Mouse (Mus musculus) liver, embryonic 12.5 days (tissue): ENCODE measurements around the gene Mark2. TPM values are rescaled to one million over a fixed set of nuclear protein-coding genes. Genes with fewer than 3 reads are reported as not detected.

Experiments
- ATAC-seq: fragments of 200-750 bp; cut with Nextera tagmentation; 2 replicates; pipeline ENCODE4 v1.8.0; 2017; ENCODE audit warnings: moderate number of reproducible peaks, mild to moderate bottlenecking, moderate library complexity
- H3K27ac ChIP-seq: fragments of 300-500 bp; sonication (generic); 2 replicates; pipeline ENCODE4 v1.5.1; 2016; ENCODE audit warnings: mild to moderate bottlenecking
- H3K27me3 ChIP-seq: fragments of 300-500 bp; sonication (generic); replicated peaks from 2 replicates; pipeline ENCODE4 v1.6.1; 2016; ENCODE audit warnings: mild to moderate bottlenecking, moderate library complexity
- H3K36me3 ChIP-seq: fragments of 300-500 bp; sonication (generic); 2 replicates; pipeline ENCODE4 v1.6.1; 2016; ENCODE audit warnings: mild to moderate bottlenecking, moderate library complexity
- H3K4me1 ChIP-seq: fragments of 300-500 bp; sonication (generic); 2 replicates; pipeline ENCODE4 v1.6.1; 2016
- H3K4me2 ChIP-seq: fragments of 300-500 bp; sonication (generic); 2 replicates; pipeline ENCODE4 v1.6.1; 2016; ENCODE audit warnings: mild to moderate bottlenecking, moderate library complexity
- H3K4me3 ChIP-seq: fragments of 300-500 bp; sonication (generic); 2 replicates; pipeline ENCODE4 v1.5.1; 2016; ENCODE audit warnings: mild to moderate bottlenecking, moderate library complexity
- H3K9ac ChIP-seq: fragments of 300-500 bp; sonication (generic); 2 replicates; pipeline ENCODE4 v1.6.1; 2016; ENCODE audit warnings: mild to moderate bottlenecking, moderate library complexity
- H3K9me3 ChIP-seq: fragments of 300-500 bp; sonication (generic); replicated peaks from 2 replicates; pipeline ENCODE4 v1.6.1; 2016; ENCODE audit warnings: mild to moderate bottlenecking, moderate library complexity
- WGBS: fragments of 180-500 bp; shearing (Covaris S2); methylation state at CpG from one replicate; pipeline ENCODE4 v1.1.7; 2016; ENCODE audit not compliant: insufficient replicate concordance; 5-methylcytosine and 5-hydroxymethylcytosine counted together
- polyA plus RNA-seq: library from polyadenylated mRNA; unstranded; fragments of >200 nt; fragmentation: Nextera tagmentation; extraction: Ambion mirVana; gene quantifications from 2 replicates; pipeline ENCODE4 v1.2.1, GENCODE M21; 2016

Gene Mark2
- polyA plus RNA-seq, 1 experiment from 2014 or later, result 41.3 TPM

DNA sequence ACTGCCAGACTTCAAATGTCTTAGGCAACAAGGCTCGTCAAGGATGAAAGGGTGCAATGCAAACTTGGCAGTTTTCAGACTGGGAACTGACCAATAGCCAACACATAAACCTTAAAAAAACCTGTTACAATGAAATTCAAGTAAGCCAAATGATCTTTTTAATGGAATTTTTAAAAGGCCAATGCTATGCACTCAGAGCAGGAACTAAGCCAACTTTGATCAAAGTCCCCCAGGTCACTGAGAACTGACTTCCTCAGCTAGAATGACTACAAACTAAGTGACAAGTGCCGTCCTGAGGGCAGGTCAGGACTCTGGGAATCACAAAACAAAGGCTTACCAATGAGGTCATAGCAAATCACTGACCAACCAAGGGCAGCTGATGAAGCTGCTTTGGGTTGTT is 21.5 kb downstream of the Mark2 start:
- Histone ChIP-seq H3K4me2 (no peak overlapping the region), H3K4me3 (no peak overlapping the region), H3K36me3 (no peaks in the 10 kb centered on the region), H3K27me3 (no peaks in the 10 kb centered on the region), H3K9ac (no peak overlapping the region), H3K4me1 (peaks cover 51% of the 10 kb centered on the region), H3K9me3 (no peaks in the 10 kb centered on the region), H3K27ac (no peak overlapping the region)
- ATAC-seq, result no peak
- WGBS, result 59% methylated on average over 2 of the region's 2 CpGs

DNA sequence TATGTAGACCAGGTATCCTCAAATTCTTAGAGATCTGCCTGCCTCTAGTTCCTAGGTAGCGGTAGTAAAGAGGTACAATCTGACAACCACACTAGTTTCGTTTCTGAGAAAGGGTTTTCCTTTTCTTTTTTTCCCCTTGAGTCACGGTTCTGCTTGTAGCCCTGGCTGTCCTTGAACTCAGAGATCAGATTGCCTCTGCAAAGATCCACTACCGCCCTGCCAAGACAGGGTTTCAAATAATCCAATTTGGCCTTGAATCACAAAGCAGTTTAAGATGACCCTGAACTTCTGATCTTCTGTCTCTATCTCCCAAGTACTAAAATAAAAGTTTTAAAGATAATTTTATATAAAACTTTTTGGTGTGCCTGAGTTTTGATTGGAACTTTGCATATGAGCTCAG is 23.9 kb downstream of the Mark2 start:
- Histone ChIP-seq H3K4me3 (no peak overlapping the region), H3K4me1 (peaks cover 69% of the 10 kb centered on the region), H3K27ac (no peak overlapping the region), H3K27me3 (no peaks in the 10 kb centered on the region), H3K9me3 (no peaks in the 10 kb centered on the region), H3K4me2 (no peak overlapping the region), H3K9ac (no peak overlapping the region), H3K36me3 (no peaks in the 10 kb centered on the region)
- 68% methylated on average over 4 of the region's 4 CpGs for WGBS
- no peak for ATAC-seq

DNA sequence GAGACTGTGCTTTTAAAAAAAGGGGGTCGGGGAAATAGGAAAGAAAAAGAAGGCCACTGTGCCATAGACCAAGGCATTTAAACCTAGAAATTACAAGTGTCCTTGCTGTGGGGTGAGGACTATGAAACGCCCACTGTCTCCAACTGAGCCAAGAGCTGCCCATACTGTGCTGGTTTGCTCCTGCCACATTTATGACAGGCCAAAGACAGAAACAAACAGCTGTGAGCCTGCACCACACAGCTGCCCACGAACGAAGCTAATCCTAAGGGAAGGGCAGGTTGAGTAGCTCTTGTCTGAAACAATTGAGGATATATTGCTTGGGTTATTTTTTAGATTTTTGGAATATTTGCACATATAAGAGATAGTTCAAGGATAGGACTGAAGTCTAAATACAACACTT is 24.8 kb downstream of the Mark2 start:
- Histone ChIP-seq H3K9me3 (no peaks in the 10 kb centered on the region), H3K4me3 (no peak overlapping the region), H3K27ac (no peak overlapping the region), H3K4me2 (no peak overlapping the region), H3K36me3 (no peaks in the 10 kb centered on the region), H3K9ac (no peak overlapping the region), H3K4me1 (peaks cover 69% of the 10 kb centered on the region), H3K27me3 (no peaks in the 10 kb centered on the region)
- no peak for ATAC-seq
- 63% methylated on average over 4 of the region's 4 CpGs for WGBS

DNA sequence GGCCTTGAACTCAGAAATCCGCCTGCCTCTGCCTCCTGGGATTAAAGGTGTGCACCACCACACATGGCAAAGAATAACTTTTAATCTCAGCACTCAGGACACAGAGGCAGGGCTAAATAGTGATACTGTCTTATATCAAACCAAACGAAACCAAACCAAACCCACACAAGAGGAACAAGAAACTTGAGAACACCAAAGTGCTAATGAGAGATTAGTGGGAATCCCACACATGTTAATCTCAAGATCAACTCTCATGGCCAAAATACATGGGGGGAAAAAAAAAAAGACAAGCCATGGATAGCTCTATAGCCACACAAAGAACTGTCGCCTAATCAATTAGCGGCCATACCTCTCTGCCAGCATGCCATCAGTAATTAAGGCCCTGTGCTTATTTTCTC is 26.1 kb downstream of the Mark2 start:
- Histone ChIP-seq H3K4me2 (no peak overlapping the region), H3K9me3 (no peaks in the 10 kb centered on the region), H3K4me1 (peaks cover 69% of the 10 kb centered on the region), H3K4me3 (no peak overlapping the region), H3K9ac (no peak overlapping the region), H3K27me3 (no peaks in the 10 kb centered on the region), H3K27ac (no peak overlapping the region), H3K36me3 (no peaks in the 10 kb centered on the region)
- WGBS, result 75% methylated on average over 4 of the region's 4 CpGs
- ATAC-seq, result no peak

DNA sequence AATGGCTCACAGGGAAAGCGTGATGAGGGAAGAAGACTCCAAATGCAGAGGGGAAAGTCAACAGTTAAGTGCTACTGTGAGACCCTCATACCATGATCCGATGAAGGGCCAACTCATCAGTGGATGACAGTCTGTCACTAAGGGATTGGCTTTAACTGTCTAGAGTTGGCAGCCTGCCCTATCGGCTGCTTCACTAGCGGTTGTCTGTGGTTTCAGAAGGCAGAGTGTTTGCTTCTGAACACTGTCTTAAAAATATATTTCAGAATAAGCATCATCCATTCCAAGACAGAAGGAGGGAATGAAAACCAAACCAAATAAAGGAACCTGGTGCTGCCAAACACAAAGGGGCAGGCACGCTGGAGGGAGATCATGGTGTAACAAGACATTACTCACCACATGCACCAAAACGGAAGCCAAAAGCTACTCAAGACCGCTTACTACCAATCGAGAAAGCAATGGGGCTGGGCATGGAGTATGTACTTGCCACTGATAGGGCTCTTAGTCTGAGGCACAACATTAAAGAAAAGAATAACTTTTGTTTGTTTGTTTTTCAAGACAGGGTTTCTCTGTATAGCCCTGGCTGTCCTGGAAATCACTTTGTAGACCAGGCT is 26.6 kb downstream of the Mark2 start:
- Histone ChIP-seq H3K9me3 (no peaks in the 10 kb centered on the region), H3K36me3 (no peaks in the 10 kb centered on the region), H3K27me3 (no peaks in the 10 kb centered on the region), H3K4me1 (peaks cover 69% of the 10 kb centered on the region), H3K9ac (no peak overlapping the region), H3K27ac (no peak overlapping the region), H3K4me2 (no peak overlapping the region), H3K4me3 (no peak overlapping the region)
- ATAC-seq, result no peak
- 71% methylated on average over 8 of the region's 8 CpGs for WGBS

DNA sequence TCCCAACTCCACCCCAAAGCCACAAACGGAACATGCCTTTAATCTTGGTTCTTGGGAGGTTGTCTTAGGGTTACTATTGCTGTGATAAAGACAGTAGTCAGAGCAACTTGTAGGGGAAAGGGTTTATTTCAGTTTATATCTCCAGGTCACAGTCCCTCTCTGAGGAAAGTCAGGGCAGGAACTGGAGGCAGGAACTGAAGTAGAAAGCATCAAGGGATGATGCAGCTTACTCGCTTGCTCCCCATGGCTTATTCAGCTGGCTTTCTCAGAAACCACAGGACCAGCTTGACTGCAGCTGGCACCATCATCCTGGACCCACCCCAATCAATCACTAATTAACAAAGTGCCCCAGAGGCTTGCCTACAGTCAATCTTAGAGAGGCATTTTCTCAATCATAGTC is 28.0 kb downstream of the Mark2 start:
- H3K36me3 ChIP-seq, result no peaks in the 10 kb centered on the region
- H3K4me1 ChIP-seq, result peaks cover 81% of the 10 kb centered on the region
- 28% methylated on average over 2 of the region's 2 CpGs for WGBS
- no peak for ATAC-seq
- H3K27me3 ChIP-seq, result no peaks in the 10 kb centered on the region
- H3K9ac ChIP-seq, result no peak overlapping the region
- H3K4me3 ChIP-seq, result no peak overlapping the region
- no peaks in the 10 kb centered on the region for H3K9me3 ChIP-seq
- H3K4me2 ChIP-seq, result no peak overlapping the region
- H3K27ac ChIP-seq, result no peak overlapping the region

DNA sequence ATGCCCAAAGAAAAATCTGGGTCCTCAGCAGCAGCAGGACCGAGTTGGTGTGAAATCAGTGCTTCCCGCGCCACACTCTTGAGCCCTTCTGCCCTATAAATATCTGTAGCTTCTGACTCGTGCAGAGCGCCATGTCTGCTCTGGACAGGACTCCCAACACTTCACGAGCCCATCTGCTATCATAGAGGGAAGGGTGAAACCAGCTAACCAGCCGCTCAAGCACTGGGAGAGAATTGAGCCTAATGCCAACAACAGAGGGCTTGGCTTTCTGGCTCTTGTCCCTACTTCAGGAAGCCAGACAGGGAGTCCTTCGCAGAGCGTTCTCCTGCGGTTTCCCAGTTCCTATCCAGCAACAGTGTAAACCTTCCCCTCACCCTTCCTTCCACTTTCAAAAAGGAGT is 30.4 kb downstream of the Mark2 start:
- Histone ChIP-seq H3K9me3 (no peaks in the 10 kb centered on the region), H3K4me3 (no peak overlapping the region), H3K27me3 (no peaks in the 10 kb centered on the region), H3K36me3 (no peaks in the 10 kb centered on the region), H3K27ac (peak overlapping the region; percentile 55; the same call in 1 of the 2 replicates), H3K4me2 (peak overlapping the region; percentile 44), H3K4me1 (peaks cover 99% of the 10 kb centered on the region), H3K9ac (no peak overlapping the region; the same call in 1 of the 2 replicates)
- ATAC-seq, result no peak
- WGBS, result 17% methylated on average over 10 of the region's 10 CpGs

DNA sequence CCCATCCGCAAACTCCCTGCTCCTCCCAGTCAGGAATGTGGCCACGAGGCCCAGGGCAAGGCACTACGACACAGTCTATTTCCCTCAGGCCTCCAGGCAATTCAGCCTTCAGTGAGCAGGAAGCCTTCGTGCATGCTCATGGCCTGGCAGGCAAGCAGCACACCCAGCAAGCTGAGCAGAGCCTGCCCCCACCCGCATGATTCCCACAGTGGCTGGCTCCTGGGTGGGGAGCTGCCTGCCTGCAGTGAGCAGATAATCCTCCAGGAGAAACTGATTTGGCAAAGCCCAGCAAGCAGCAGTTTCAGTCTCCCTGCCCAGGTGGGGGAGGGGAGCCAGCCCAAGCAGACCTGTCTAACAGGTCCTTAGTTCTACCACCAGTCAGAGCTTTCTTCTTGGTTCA is 31.0 kb downstream of the Mark2 start:
- Histone ChIP-seq H3K9ac (no peak overlapping the region), H3K4me3 (0 out of 2 replicates have a peak overlapping the region, but pooled peaks have one; percentile 6), H3K36me3 (no peaks in the 10 kb centered on the region), H3K4me2 (peak overlapping the region; percentile 44), H3K9me3 (no peaks in the 10 kb centered on the region), H3K27ac (peak overlapping the region; percentile 53; the same call in 1 of the 2 replicates), H3K27me3 (no peaks in the 10 kb centered on the region), H3K4me1 (peaks cover 99% of the 10 kb centered on the region)
- WGBS, result 14% methylated on average over 5 of the region's 5 CpGs
- peak; percentile 86 for ATAC-seq

DNA sequence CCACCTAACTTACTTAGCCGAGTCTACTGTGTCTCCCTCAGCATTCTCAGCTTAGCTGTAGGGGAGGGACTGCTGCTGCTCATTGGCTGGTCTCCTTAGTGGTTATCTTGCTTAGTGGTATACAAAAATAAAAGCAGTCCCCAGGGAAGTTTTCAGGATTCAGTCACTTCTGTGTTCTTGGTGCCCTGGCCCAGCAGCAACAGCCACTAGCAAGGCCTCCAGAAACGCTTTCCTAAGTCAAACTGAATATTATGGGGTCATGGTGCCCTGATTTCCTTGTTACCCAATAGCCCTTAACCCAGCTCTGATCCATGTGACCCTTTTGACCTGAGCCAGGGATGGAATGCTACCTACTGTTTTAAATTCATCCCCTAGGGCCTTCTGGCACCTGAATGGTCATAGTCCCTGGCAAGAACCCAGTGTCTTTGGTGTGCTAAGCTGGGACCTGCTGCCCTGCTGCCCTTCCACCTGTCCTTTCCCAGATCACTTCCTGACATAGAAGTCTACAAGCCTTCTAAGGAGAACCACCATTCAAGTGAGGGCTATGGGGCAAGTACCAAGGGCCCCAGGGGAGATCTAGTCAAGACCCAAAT is 31.8 kb downstream of the Mark2 start:
- H3K27ac ChIP-seq, result peak overlapping the region; percentile 53; the same call in 1 of the 2 replicates
- no peak overlapping the region for H3K4me3 ChIP-seq
- WGBS, result 53% methylated on average over 2 of the region's 2 CpGs
- peaks cover 99% of the 10 kb centered on the region for H3K4me1 ChIP-seq
- H3K27me3 ChIP-seq, result no peaks in the 10 kb centered on the region
- H3K9ac ChIP-seq, result no peak overlapping the region
- H3K36me3 ChIP-seq, result no peaks in the 10 kb centered on the region
- no peaks in the 10 kb centered on the region for H3K9me3 ChIP-seq
- peak overlapping the region; percentile 44; the same call in 1 of the 2 replicates for H3K4me2 ChIP-seq
- ATAC-seq, result no peak

DNA sequence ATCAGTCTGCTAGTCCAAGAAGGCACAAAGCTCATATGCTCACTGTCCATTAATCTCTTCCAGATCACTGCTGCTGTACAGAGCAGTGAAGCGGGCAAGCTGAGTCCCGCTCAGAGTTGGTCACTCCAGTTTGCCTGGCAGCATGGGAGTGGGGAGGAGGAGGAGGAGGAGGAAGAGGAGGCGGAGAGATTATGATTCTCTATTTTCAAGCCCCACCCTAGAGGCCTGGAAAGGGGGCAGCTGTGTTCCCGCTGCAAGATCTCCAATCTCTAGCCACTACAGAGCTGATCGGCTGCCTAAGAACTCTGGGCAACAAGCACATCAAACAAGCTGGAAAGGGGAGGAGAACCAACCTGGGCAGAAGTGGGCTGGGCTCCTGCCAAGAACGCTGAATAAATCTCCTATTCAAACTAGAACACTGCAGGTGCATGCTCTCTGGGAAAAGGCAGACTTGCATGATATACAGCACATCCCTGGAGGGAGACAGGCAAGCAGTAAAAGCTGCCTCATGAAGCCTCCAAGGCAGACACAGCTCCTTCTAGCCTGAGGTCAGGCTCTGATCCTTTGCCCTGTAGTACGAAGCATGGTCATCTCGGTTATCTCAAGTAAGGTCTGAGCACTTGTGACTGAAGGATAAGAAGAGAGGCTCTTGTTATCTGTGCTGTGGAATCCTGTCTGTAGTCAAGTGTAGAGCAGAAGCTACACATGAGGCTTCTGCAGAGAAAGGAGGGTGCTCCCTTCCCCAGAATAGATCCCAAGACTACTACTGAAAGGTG is 33.5 kb downstream of the Mark2 start:
- peak; percentile 71 for ATAC-seq
- 16% methylated on average over 8 of the region's 8 CpGs for WGBS
- Histone ChIP-seq H3K4me2 (peak overlapping the region; percentile 68), H3K9me3 (no peaks in the 10 kb centered on the region), H3K27me3 (no peaks in the 10 kb centered on the region), H3K27ac (peak overlapping the region; percentile 74), H3K4me1 (peaks cover 92% of the 10 kb centered on the region), H3K4me3 (peak overlapping the region; percentile 32), H3K9ac (peak overlapping the region; percentile 37), H3K36me3 (no peaks in the 10 kb centered on the region; the same call in 1 of the 2 replicates)

DNA sequence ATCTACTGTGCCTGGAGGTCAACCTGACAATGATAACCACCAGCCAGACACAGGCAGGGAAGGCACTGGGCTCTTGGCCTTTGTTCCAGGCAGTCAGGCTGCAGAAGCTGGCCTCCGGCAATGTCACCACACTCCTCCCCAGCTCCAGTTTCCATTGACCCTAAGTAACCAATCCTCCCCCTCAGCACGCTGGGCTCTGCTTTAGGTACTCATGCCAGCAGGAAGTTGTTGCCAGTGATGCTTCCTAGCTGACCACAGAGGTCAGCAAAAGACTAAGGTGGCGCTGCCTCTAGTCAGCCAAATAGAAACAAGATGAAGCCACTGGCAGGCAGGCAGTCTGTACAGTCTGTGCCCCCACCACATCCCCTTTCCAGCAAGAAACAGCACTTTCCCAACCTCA is 34.7 kb downstream of the Mark2 start:
- H3K36me3 ChIP-seq, result peaks cover 7% of the 10 kb centered on the region; the same call in 1 of the 2 replicates
- WGBS, result 57% methylated on average over 3 of the region's 3 CpGs
- no peak overlapping the region for H3K9ac ChIP-seq
- ATAC-seq, result no peak
- H3K4me1 ChIP-seq, result peaks cover 93% of the 10 kb centered on the region
- no peaks in the 10 kb centered on the region for H3K27me3 ChIP-seq
- no peak overlapping the region for H3K4me3 ChIP-seq
- H3K27ac ChIP-seq, result peak overlapping the region; percentile 33; the same call in 1 of the 2 replicates
- no peaks in the 10 kb centered on the region for H3K9me3 ChIP-seq
- H3K4me2 ChIP-seq, result peak overlapping the region; percentile 68; the same call in 1 of the 2 replicates
